In genomic region chr11:94138411-94139231, GRCm38 (mm10) we compare ENCODE assay signal across 9 mouse cellular contexts.
DNase-seq lines count a peak whose midpoint lies in the region; ATAC-seq and TF ChIP-seq lines count a peak whose summit lies in the region.
"Had no signal": no experiment of that assay in that cellular context is flagged by ENCODE, and none has a peak within 500 bp of the region (broad histone marks: within the 10 kb centered on the region; RNA-seq: fewer than 3 reads in every experiment).

No protein-coding gene starts in this region.

- peak overlapping the region; percentile 79 for H3K4me3 ChIP-seq in E14TG2a.4 (replicated peaks; ENCODE audit: low read length)
- H3K4me3 ChIP-seq: liver, embryonic 15.5 days had no signal

- no peaks in the 10 kb centered on the region for H3K27me3 ChIP-seq in E14TG2a.4 (ENCODE audit: insufficient read depth, low read length)
- H3K27me3 ChIP-seq: liver, embryonic 15.5 days had no signal

- peaks cover 96% of the 10 kb centered on the region for H3K4me1 ChIP-seq in E14TG2a.4 (replicated peaks; ENCODE audit: low read depth, low read length)

- no peaks in the 10 kb centered on the region; the same call in 1 of the 2 replicates for H3K36me3 ChIP-seq in E14TG2a.4 (ENCODE audit: insufficient read depth, low read length)
- H3K36me3 ChIP-seq: liver, embryonic 15.5 days had no signal

- no peaks in the 10 kb centered on the region for H3K9me3 ChIP-seq in E14TG2a.4 (ENCODE audit: low read length)
- H3K9me3 ChIP-seq: liver, embryonic 15.5 days had no signal

- no peak for ATAC-seq in frontal cortex, adult (ENCODE audit: low TSS enrichment)

- no peak for TF ChIP-seq CTCF in E14TG2a.4 (conservative IDR thresholded peaks at IDR 0.05; ENCODE audit: low read length)

- DNase-seq in cerebellum, adult 11 months, result peak; percentile 22
- DNase-seq in cerebellum, postnatal 36 days, result no peak
- DNase-seq in gastrocnemius, postnatal 10 days, result peak; percentile 73
- peak; percentile 77 to 82 for DNase-seq in kidney, adult 8-10 months
- no peak for DNase-seq in adipocyte (ENCODE audit: low spot score)
- no peak for DNase-seq in natural killer cell, adult 2 months (ENCODE audit: low spot score in 2 of 2)

Comparison
In these comparisons a context has a peak if more than half of its experiments do, and no peak if none do; other contexts are left out.
1. DNase-seq: peak in cerebellum, adult 11 months (single experiment), gastrocnemius, postnatal 10 days (single experiment) and kidney, adult 8-10 months (2 of 2); none in cerebellum, postnatal 36 days (0 of 2), adipocyte (single experiment) and natural killer cell, adult 2 months (0 of 2).